Mouse (Mus musculus): Measurements from ENCODE around the gene Unc13a.

The Unc13a gene

DNA sequence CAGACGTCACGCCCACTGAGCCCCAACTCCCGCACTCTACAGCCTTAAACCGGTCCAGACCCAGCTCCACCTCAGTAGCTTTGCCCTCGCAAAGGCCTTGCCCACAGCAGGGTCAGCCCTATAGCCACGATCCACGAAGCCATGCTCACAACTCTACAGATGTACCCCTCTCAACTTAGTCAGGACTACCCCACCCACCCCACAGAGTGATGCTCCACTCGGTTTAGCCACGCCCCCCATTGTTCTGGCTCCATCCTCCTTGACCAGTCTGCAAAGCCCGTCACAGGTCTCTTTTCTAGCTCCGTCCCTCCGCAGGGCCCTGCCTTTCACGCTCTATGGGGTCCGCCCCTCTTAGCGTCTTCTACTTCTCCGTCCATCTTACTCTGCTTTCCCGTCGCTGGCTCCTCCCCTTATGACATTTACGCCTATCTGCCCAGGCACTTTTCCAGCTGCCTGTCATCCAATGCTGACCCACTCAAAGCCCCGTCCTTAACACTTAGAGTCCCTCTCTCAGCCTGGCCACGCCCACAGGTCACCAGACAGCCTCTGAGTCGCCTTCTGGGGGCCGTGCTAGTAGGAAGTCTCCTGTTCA, 14.7 kb upstream of the Unc13a start:
- no peak for DNase-seq (ENCODE audit: low read depth, low spot score)

DNA sequence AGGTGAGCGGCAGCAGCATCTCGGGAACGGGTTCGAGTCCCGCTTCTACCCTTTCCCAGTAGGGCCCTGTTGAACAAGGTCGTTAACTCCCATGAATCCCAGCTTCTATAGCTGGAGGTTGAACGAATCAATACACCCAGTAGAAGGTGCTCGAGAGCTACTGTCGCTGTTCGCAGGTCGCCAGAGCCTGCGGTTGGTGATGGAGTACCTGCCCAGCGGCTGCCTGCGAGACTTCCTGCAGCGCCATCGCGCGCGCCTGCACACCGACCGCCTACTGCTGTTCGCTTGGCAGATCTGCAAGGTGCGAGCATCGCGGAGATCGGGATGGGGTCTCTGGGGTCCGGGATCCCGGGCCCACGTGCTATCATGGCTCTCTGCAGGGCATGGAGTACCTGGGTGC, 14.0 kb upstream of the Unc13a start:
- DNase-seq (ENCODE audit: low read depth, low spot score) = no peak

DNA sequence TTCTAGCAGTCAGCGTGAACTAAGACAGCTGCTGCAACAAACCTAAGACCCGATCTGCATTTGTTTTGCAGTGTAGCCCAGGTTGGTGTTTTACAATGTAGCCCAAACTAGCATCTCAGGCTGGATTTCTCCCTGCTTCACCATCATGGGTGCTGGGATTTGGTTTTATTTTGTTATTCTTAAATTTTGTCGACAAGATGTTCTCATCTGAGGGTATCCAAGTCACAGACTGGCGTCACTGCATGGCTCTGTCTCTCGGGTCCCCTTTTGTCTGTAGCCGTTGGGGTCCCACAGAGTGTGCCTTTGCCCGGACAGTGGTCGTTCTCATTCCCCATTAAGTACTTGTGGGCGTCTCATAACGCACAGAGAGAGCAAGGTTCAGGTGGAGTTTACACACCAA, 13.1 kb upstream of the Unc13a start:
- DNase-seq (ENCODE audit: low read depth, low spot score) = no peak

DNA sequence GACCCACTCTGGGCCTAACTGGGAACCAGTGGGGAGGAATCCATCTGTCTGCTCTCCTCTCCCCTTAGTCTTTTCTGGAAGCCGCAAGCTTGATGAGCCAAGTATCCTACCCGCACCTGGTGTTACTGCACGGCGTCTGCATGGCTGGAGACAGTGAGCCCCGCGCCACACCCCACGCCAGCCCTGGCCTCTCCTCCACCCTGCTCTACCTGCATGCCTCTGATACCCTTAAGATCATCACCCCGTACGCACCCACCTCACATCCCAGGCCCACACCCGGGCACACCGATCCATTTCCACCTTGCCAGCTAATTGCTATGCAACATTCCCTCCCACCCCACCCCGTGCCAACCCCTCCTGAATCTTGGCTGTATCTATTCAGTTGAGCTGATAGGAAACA, 11.3 kb upstream of the Unc13a start:
- DNase-seq (ENCODE audit: low read depth, low spot score) = no peak

DNA sequence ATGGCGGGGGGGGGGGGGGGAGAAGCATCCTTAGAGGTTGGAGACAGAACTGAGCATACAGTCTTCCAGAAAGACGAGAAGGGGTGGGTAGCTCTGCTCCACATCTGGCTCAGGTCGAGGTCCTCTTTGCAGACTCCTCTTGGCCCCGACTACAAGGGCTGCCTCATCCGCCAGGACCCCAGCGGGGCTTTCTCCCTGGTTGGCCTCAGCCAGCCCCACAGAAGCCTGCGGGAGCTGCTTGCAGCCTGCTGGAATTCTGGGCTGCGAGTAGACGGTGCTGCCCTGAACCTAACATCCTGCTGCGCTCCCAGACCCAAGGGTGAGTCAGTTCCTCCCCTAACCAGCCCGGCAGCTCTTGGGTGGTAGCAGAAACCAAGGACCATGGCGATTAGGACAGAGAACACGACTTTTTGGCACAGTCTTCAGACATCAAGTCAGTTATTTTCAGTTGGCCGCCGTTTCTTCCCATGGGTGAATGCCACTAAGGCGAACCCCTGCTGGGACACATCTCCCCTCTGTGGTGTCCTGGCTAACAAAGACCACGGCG, 9.9 kb upstream of the Unc13a start:
- DNase-seq (ENCODE audit: low read depth, low spot score) = no peak

DNA sequence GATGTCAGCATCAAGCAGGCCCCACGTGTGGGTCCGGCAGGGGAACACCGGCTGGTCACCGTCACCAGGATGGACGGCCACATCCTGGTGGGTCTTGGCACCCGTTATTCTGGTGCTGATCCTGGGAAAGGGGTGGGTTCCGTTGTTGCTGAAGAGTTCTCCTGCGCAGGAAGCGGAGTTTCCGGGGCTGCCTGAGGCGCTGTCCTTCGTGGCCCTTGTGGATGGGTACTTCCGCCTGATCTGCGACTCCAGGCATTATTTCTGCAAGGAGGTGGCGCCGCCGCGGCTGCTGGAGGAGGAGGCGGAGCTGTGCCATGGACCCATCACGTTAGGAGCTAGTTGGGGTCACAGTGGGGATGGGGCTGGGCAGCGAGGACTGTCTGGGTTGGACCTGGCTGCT, 8.9 kb upstream of the Unc13a start:
- DNase-seq (ENCODE audit: low read depth, low spot score) = no peak

DNA sequence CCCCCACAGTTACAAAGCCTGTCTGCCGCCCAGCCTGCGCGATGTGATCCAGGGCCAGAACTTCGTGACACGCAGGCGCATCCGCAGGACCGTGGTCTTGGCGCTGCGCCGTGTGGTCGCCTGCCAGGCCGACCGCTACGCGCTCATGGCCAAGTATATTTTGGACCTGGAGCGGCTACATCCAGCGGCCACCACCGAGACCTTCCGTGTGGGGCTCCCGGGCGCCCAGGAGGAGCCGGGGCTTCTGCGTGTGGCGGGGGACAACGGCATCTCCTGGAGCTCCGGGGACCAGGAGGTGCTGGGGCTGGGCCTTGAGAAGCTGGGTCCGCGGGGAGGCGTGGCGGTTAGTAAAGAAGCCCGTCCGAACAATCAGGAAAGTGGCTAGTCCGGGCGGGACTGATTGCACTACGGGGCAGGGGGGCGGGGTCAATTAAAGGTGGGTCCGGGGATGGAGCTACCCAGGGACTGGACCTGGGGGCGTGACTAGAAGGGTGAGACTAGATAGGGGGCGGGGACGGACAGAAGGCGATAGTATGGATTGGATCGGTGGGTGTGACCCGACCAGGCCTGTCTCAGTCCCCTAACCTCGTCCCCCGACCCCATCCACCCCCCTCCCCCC, 8.1 kb upstream of the Unc13a start:
- no peak for DNase-seq (ENCODE audit: low read depth, low spot score)

DNA sequence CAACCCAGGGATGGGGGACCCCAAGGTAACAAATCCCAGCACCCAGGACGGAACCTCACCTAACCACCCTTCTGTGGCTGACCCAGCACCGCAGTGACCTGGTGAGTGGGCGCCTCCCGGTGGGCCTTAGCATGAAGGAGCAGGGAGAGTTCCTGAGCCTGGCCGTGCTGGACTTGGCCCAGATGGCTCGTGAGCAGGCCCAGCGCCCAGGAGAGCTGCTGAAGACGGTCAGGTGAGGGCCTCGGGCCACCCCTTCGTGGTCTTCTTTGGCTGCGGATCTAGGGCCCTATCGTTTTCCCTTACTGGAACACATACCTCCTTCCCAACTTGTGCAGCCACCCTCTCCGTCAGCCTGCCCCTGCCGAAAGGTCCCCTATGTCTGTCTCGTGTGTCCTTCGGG, 7.6 kb upstream of the Unc13a start:
- no peak for DNase-seq (ENCODE audit: low read depth, low spot score)

DNA sequence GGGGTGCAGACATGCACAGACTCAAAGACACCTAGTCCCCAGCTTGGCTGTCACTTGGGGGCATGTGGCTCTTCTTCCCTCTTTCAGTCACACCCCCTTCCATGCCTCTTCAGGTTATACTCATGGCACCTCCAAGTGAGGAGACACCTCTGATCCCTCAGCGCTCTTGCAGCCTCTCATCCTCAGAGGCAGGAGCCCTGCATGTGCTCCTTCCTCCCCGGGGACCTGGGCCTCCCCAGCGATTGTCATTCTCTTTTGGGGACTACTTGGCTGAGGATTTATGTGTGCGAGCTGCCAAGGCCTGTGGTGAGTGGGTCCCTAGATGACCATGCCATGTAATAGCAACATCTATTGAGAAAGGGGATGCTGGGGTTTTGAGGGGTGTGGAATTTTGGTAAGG, 6.7 kb upstream of the Unc13a start:
- DNase-seq (ENCODE audit: low read depth, low spot score) = no peak

DNA sequence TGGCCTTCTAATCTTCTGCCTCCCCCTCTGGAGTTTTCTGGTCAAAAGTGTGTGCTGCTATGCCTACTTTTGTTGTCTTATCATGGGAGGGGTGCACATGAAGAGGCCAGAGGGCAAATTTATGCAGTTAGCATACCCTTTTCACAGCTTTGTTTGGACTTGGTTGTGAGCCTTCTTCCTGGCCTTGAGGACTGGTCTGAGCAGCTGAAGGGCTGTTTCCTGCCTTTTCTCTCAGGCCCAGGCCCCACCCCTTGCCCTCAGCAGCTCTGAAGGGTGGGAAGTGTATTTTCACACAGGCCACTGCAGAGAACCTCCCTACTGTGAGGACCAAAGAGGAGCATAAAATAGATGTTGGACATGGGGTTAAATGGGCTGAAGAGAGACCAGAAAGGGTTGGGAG, 6.0 kb upstream of the Unc13a start:
- DNase-seq (ENCODE audit: low read depth, low spot score) = no peak

DNA sequence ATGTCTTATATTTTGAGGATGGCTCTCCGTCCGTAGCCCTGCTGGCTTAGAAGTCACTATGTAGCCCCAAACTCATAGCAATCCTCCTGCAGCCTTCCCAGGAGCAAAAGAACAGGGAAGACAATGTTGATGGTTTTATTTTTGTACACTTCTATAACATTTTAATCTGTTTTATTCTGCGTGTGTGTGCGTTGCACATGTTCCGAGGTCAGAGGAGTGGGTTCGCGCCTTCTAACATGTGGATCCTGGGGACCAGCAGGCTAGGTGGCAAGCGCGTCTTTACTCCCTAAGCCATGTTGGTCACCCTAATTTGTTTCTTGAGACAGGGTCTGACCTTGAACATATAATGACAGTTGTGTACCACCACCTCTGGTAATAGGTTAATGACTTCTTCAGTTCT, 5.2 kb upstream of the Unc13a start:
- no peak for DNase-seq (ENCODE audit: low read depth, low spot score)

DNA sequence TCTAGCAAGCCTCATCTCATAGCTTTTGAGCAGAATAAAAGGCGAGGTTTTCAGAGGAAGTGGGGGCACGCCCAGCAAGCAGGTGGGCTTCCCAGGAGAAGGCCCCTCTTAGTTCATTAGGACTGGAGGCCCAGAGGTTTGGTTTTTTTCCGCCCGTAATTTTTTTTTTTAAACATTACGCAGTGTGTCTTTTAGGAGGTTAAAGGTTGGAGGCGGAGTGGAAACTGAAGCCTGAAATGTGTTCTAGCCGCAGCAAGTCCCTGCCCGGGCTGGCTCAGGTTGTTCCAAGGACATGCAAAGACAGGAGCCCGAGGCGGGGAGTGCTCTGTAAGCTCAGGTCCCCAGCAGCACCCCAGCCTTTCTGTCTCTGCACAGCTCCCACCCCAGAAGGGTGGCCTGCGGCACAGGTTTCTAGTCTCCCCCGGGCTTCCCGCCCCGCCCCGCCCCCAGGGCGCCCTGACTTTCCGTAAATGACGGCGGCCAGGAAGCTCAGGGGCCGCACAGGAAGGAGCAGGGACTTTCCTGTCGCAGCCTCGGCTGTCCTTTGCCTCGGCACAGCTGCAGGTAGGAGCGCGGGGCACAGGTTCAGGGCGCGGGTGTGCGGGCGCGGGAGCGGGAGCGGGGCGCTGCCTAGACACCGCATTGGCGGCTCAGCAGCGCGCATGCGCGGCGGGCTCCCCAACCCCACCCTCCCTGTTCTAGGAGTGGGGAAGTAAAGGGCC, 4.6 kb upstream of the Unc13a start, which contains the start of gene Jak3:
Gene Jak3, plus strand, starts transcription at position 277 of the 722 bp plus-strand sequence.
- peak; percentile 65 for DNase-seq (ENCODE audit: low read depth, low spot score)

DNA sequence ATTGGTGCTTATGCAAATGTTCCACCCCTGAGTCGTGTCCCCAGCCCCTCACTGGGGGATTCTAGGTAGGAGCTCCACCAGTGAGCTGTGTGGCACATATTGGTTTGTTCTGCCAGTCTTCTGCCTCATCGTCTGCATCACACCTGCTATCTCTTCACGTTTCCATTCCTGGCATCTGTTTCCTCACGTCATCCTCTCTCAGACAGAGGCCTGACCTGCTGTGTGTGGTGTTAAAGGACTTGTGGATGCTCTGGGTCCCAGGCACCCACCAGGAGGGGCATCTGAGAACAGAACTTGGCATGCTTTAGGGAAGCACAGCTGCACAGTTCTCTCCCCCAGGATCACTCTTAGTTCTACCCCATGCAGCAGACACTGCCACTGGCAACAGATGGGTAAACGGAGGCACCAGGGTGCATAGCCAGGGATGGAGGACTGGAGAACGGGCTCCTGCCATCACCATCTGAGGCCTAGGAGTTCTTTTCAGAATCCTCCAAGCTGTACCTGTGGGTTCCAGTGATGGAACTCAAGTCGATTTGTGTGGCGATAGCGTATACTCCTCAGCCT, 4.0 kb upstream of the Unc13a start:
- no peak for DNase-seq (ENCODE audit: low read depth, low spot score)

DNA sequence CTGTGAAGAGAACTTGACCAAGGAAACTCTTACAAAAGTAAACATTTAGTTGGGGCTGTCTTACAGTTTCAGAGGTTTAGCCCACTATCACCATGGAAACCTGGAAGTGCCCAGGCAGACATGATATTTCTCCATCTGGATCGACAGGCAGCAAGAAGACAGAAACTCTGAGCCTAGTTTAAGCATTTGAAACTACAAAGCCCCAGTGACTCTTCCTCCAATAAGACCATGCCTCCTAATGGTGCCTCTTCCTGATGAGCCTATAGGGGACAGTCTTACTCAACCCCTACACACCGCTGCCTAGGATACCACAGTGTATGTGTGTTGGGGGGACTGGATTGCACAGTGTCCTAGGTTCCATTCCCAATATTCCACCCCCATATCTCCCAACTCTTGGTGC, 2.5 kb upstream of the Unc13a start:
- DNase-seq (ENCODE audit: low read depth, low spot score) = no peak

DNA sequence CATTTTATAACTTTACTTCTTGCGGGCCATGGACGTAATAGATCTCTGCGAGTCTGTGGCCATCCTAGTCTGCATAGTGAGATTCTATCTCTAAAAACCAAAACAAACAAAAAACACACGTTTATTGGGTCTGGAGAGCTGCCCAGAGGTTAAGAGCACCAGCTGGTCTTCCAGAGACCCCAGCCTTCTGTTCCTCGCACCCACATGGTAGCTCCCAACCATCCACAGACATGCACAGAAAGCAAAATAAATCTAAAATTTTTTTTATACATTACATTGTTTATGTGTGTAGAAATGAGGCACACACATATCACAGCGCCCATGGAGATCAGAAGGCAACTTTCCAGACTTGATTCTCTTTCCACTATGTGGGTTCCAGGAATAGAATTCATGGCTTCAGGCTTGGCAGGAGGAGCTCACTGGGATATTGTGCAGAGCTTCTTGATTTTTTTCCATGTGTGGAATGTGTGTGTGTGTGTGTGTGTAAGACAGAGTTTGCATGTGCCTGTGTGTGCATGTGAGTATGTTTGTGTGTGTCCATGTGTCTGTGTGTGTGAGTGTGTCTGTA, 695 bp upstream of the Unc13a start:
- DNase-seq (ENCODE audit: low read depth, low spot score) = no peak

DNA sequence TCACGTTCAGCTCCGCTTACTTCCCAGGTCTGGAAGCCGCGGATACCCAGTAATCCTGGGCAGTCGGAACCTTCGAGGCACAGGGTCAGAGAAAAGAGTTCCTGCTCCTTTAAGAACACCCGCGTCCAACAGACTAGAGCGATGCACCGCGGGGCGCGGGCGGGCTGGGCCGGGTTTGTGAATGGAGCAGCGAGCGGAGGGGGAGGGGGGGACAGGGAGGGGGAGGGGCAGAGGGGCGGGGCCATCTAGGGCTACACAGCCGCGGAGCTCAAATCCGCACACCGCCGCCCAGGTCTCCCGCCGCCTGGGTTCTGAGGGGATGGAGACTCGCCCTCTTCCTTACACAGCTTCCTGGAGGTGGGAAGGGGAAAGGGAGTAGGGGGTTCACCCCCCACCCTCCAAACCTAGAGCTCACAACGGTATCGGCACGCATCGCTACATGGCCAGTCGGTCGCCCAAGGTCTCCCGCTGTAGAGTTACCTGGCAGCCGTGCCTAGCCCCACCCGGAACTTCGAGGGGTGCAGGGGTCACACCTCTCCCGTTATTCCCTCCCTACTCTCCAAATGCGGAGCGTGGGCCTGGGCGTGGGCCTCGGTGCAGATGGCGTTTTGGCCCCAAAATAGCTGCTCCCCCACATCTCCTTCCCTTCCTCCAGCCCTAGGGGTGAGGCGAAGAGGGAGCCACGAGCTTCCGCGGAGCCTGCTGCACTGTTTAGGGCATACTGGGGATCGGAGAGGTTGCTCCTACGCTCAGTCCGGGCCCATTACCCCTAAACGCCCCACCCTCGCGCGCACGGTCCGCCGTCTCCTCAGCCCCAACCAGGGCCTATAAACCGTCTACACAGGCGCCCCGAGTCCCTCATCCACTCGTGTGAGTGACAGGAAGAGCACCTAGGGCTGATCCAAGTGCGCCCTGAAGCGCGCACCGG, 672 bp downstream of the Unc13a start:
- peak; percentile 53 for DNase-seq (ENCODE audit: low read depth, low spot score)

DNA sequence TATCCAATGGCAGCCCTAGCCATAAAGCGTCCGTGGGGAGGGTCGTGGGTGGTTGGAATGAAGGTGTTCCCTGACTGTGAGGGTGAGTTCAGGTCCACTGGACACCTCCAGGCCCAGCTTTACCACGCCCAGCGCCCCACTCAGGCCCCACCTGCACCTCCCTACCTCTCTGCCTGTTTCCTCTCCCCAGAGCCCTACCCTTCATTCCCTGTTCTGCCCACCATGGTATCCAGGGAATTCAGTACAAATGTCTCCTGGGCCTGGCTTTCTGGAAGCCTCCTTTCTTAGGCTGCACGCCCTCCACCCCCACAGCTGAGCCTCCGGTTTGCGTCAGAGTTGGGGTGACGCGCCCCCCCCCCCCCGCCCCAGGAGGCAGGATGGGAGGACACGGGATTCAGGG, 1.4 kb downstream of the Unc13a start:
- no peak for DNase-seq (ENCODE audit: low read depth, low spot score)

DNA sequence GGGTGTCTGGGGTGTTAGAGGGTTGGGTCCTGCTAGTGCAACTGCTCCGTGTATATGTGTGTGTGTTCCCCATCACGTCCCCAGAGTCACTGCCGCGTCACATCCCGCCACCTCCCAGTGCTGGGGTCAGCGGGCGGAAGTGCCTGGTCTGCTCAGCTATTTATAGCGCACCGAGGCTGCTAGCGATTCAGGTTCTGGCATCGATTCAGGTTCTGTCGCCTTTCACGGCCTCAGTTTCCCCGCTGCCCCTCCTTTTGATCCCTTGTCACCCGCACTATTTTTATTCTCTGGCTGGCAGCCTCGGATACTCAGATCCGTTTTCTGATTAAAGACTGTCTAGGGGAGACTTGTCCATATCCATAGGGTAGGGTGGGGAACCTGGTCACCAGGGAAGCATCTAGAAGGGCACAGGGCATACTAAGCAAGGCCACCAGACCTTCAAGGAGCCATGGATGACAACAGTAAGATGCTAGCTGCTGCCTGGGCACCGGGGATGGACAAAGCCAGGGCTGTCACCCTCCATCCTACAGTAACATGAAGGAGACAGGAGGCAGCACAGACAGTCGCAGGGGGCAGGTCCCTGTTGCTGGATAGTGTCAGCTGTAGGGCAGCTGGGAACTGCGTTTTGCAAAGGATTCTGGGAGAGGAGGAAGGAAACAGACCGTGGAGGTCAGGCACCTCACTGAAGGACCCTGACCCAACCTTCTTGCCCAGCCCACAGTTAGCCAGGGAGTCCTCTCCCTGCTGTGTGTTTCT, 3.2 kb downstream of the Unc13a start:
- peak; percentile 30 for DNase-seq (ENCODE audit: low read depth, low spot score)

DNA sequence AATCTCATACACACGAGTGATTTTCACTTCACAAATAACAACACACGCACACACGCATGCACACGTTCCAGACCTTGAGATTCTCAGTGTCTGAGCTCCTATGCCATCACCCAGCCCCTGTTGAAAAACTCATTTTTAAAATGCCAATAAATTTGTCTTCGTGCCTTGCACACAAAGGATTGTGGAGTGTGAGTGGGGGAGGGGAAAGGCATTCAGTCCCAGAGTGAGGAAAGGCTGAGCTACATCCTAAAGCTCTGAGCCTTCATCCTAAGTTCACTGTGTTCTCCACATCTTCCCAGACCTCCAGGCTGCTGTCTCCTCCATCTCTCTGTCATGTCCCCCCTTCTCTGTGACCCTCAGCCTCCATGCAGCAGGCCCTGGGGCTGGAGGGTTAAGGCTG, 4.3 kb downstream of the Unc13a start:
- DNase-seq (ENCODE audit: low read depth, low spot score) = no peak

DNA sequence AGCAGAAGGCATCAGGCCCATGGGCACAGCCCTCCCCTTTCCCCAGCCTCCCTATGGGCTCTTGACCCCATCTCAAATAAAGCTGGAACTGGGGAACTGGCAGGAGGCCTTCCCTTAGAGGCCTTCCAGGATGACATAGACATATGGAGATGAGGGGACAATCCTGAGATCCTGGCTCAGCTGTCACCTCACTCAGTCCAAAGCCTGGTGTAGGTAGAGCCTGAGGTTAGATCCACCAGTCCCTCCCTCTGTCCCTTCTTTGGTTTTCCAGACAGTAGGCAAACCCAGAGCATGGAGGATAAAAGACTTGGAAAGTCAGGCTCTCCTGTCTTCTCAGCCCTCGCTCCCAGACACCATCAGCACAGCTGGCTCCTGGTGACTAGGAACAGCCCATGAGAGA, 4.7 kb downstream of the Unc13a start:
- no peak for DNase-seq (ENCODE audit: low read depth, low spot score)

Data from 3T3-L1 (cell line).